Mouse (Mus musculus): ENCODE data around the gene Rasgrp2.

DNA sequence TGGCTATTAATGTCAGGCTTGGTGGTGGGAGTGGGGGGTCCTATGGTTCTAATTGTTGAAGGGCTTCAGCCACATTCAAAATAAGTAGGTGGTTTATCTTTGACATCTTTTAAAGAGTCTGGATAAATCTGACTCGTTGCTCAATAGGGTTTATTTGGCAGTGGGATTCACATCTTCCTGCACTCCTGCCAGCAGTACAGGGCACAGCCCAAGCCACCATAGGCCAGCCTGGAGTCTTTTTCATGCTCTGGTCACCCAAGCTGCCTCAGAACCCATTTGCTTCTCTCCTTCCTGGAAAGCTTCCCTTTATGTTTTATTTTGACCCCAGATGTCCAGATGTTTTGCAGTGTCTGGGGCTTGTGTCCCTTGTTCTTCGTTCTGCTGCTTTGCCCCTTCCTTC is 22.5 kb upstream of the Rasgrp2 start:
- no peak for TF ChIP-seq HCFC1 (IDR thresholded peaks at IDR 0.05; ENCODE audit: borderline replicate concordance, insufficient read depth, low read length)
- no peak for TF ChIP-seq MAFK (IDR thresholded peaks at IDR 0.05; ENCODE audit: insufficient read depth, low read depth, low read length)
